Mouse (Mus musculus): ENCODE measurements at regions not wholly inside any gene's neighbourhood (a gene's known extent, or its start where the extent isn't known, plus 50 kb on each side); places are given as distances from the start of the nearest gene placed in this dataset.

DNA sequence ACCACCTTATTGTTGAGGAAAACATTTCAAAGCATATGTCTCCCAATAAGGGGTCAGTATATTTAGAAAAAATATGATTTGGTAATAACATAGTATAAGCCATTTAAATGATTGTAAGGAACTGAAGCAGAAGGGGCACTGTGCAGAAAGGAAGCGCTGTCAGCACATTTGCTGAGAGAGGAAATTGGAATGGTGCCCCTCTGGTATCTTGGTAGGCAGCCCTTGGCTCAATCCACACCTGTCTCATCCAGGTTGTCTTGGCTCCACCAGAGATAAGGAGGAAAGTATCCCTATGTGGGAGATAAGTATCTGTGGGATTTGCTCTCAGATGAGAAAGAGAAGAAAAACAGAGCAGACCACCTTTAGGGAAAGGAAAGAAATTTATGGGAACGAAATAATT lies 136.5 kb upstream of the Tmtc4 start:
- H3K27me3 ChIP-seq (ENCODE audit: control insufficient read depth, insufficient read depth, low read length) = no peaks in the 10 kb centered on the region
- no peaks in the 10 kb centered on the region for H3K36me3 ChIP-seq (ENCODE audit: control insufficient read depth, insufficient read depth, low read length)
- DNase-seq (ENCODE audit: low spot score) (no peak), ATAC-seq (ENCODE audit: low FRiP score, low read depth) (no peak)
- TF ChIP-seq POLR2A (IDR thresholded peaks at IDR 0.05; ENCODE audit: borderline replicate concordance, extremely low read depth, insufficient read depth, insufficient read length) = no peak
- H3K9me3 ChIP-seq (ENCODE audit: control insufficient read depth, low read length) = no peaks in the 10 kb centered on the region
- no peak overlapping the region for H3K9ac ChIP-seq (ENCODE audit: low read depth, low read length, severe bottlenecking)
- H3K4me1 ChIP-seq (ENCODE audit: control insufficient read depth, insufficient read depth, low read length) = no peaks in the 10 kb centered on the region
- H3K27ac ChIP-seq (replicated peaks; ENCODE audit: low read depth, low read length) = no peak overlapping the region
- no peak overlapping the region for H3K4me3 ChIP-seq (replicated peaks; ENCODE audit: low read length)
- 86% methylated on average over 2 of the region's 2 CpGs for WGBS
- H3K4me2 ChIP-seq (replicated peaks; ENCODE audit: low read depth, low read length, severe bottlenecking) = no peak overlapping the region

- WGBS = 85% methylated on average over 1 of the region's 1 CpGs
- H3K4me1 ChIP-seq (ENCODE audit: control insufficient read depth, insufficient read depth, low read length) = no peaks in the 10 kb centered on the region
- H3K27ac ChIP-seq (replicated peaks; ENCODE audit: low read depth, low read length) = no peak overlapping the region
- no peak overlapping the region for H3K4me2 ChIP-seq (replicated peaks; ENCODE audit: low read depth, low read length, severe bottlenecking)
- DNase-seq (ENCODE audit: low spot score) = no peak
- H3K36me3 ChIP-seq (ENCODE audit: control insufficient read depth, insufficient read depth, low read length) = no peaks in the 10 kb centered on the region
- no peaks in the 10 kb centered on the region for H3K9me3 ChIP-seq (ENCODE audit: control insufficient read depth, low read length)
- no peak overlapping the region for H3K4me3 ChIP-seq (replicated peaks; ENCODE audit: low read length)
- no peaks in the 10 kb centered on the region for H3K27me3 ChIP-seq (ENCODE audit: control insufficient read depth, insufficient read depth, low read length)
- H3K9ac ChIP-seq (ENCODE audit: low read depth, low read length, severe bottlenecking) = no peak overlapping the region
- no peak for TF ChIP-seq POLR2A (IDR thresholded peaks at IDR 0.05; ENCODE audit: borderline replicate concordance, extremely low read depth, insufficient read depth, insufficient read length)
- no peak for ATAC-seq (ENCODE audit: low FRiP score, low read depth)
Measured at GRCm38 (mm10) chr14:123116337-123116736, 132.5 kb upstream of the Tmtc4 start.

DNA sequence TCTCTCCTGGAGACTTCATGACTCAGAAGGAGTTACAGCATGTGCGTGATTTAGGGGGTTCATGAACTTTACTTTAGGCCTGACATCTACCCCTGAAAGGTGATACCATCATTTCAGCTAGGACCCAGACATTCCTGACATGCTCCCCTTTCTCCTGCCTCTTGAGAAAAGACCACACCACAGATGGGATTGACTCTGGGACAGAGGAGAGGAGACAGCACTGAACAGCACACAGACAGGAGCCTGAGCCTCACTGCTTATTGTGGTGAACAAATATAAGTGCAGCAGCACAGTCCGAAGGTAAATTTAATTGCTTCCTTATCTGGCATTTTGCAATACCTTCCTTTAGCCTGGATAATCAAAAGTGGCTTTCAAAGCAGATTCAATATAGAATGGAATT lies 126.7 kb upstream of the Tmtc4 start:
- no peak overlapping the region for H3K27ac ChIP-seq (replicated peaks; ENCODE audit: low read depth, low read length)
- no peaks in the 10 kb centered on the region for H3K27me3 ChIP-seq (ENCODE audit: control insufficient read depth, insufficient read depth, low read length)
- H3K36me3 ChIP-seq (ENCODE audit: control insufficient read depth, insufficient read depth, low read length) = no peaks in the 10 kb centered on the region
- no peak overlapping the region for H3K9ac ChIP-seq (ENCODE audit: low read depth, low read length, severe bottlenecking)
- no peak overlapping the region for H3K4me3 ChIP-seq (replicated peaks; ENCODE audit: low read length)
- 61% methylated on average over 2 of the region's 2 CpGs for WGBS
- ATAC-seq (ENCODE audit: low FRiP score, low read depth) = no peak
- DNase-seq (ENCODE audit: low spot score) = no peak
- no peaks in the 10 kb centered on the region for H3K4me1 ChIP-seq (ENCODE audit: control insufficient read depth, insufficient read depth, low read length)
- H3K4me2 ChIP-seq (replicated peaks; ENCODE audit: low read depth, low read length, severe bottlenecking) = no peak overlapping the region
- no peaks in the 10 kb centered on the region for H3K9me3 ChIP-seq (ENCODE audit: control insufficient read depth, low read length)
- TF ChIP-seq POLR2A (IDR thresholded peaks at IDR 0.05; ENCODE audit: borderline replicate concordance, extremely low read depth, insufficient read depth, insufficient read length) = no peak

DNA sequence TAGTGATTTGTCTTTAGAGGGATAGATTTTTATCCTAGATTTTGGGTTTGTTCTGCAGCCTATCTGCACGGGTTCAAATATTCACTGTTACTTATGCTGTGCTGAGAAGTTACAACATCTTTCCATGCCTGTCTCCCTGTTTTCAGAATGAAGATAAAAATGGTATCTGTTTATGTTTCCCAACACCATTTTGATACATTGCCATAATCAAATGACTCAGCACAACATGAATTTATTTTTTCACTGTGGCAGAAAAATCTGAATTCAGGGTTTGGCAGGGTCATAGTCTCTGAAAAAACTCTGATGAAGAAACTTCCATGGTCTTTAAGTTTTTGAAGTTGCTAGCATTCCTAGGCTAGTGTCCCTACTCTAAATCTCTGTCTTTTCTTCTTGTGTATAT lies 116.5 kb upstream of the Tmtc4 start:
- no peak overlapping the region for H3K4me3 ChIP-seq (replicated peaks; ENCODE audit: low read length)
- H3K4me2 ChIP-seq (replicated peaks; ENCODE audit: low read depth, low read length, severe bottlenecking) = no peak overlapping the region
- no peak overlapping the region for H3K27ac ChIP-seq (replicated peaks; ENCODE audit: low read depth, low read length)
- no peaks in the 10 kb centered on the region for H3K4me1 ChIP-seq (ENCODE audit: control insufficient read depth, insufficient read depth, low read length)
- ATAC-seq (ENCODE audit: low FRiP score, low read depth) (no peak), DNase-seq (ENCODE audit: low spot score) (no peak)
- H3K9ac ChIP-seq (ENCODE audit: low read depth, low read length, severe bottlenecking) = no peak overlapping the region
- no peaks in the 10 kb centered on the region for H3K9me3 ChIP-seq (ENCODE audit: control insufficient read depth, low read length)
- H3K36me3 ChIP-seq (ENCODE audit: control insufficient read depth, insufficient read depth, low read length) = no peaks in the 10 kb centered on the region
- 72% methylated on average over 1 of the region's 1 CpGs for WGBS
- H3K27me3 ChIP-seq (ENCODE audit: control insufficient read depth, insufficient read depth, low read length) = no peaks in the 10 kb centered on the region
- no peak for TF ChIP-seq POLR2A (IDR thresholded peaks at IDR 0.05; ENCODE audit: borderline replicate concordance, extremely low read depth, insufficient read depth, insufficient read length)

- DNase-seq (ENCODE audit: low spot score) (no peak), ATAC-seq (ENCODE audit: low FRiP score, low read depth) (no peak)
- H3K27me3 ChIP-seq (ENCODE audit: control insufficient read depth, insufficient read depth, low read length) = no peaks in the 10 kb centered on the region
- no peak overlapping the region for H3K4me2 ChIP-seq (replicated peaks; ENCODE audit: low read depth, low read length, severe bottlenecking)
- no peaks in the 10 kb centered on the region for H3K36me3 ChIP-seq (ENCODE audit: control insufficient read depth, insufficient read depth, low read length)
- H3K27ac ChIP-seq (replicated peaks; ENCODE audit: low read depth, low read length) = no peak overlapping the region
- 67% methylated on average over 2 of the region's 2 CpGs for WGBS
- H3K9me3 ChIP-seq (ENCODE audit: control insufficient read depth, low read length) = no peaks in the 10 kb centered on the region
- TF ChIP-seq POLR2A (IDR thresholded peaks at IDR 0.05; ENCODE audit: borderline replicate concordance, extremely low read depth, insufficient read depth, insufficient read length) = no peak
- H3K9ac ChIP-seq (ENCODE audit: low read depth, low read length, severe bottlenecking) = no peak overlapping the region
- H3K4me3 ChIP-seq (replicated peaks; ENCODE audit: low read length) = no peak overlapping the region
- no peaks in the 10 kb centered on the region for H3K4me1 ChIP-seq (ENCODE audit: control insufficient read depth, insufficient read depth, low read length)
Measured at GRCm38 (mm10) chr14:123096086-123096485, 112.3 kb upstream of the Tmtc4 start.

- WGBS = 91% methylated on average over 1 of the region's 1 CpGs
- peak; percentile 23 for DNase-seq (ENCODE audit: low spot score)
- no peak overlapping the region for H3K4me2 ChIP-seq (replicated peaks; ENCODE audit: low read depth, low read length, severe bottlenecking)
- no peaks in the 10 kb centered on the region for H3K27me3 ChIP-seq (ENCODE audit: control insufficient read depth, insufficient read depth, low read length)
- H3K4me3 ChIP-seq (replicated peaks; ENCODE audit: low read length) = no peak overlapping the region
- no peak for TF ChIP-seq POLR2A (IDR thresholded peaks at IDR 0.05; ENCODE audit: borderline replicate concordance, extremely low read depth, insufficient read depth, insufficient read length)
- no peaks in the 10 kb centered on the region for H3K4me1 ChIP-seq (ENCODE audit: control insufficient read depth, insufficient read depth, low read length)
- no peak for ATAC-seq (ENCODE audit: low FRiP score, low read depth)
- H3K9ac ChIP-seq (ENCODE audit: low read depth, low read length, severe bottlenecking) = no peak overlapping the region
- H3K27ac ChIP-seq (replicated peaks; ENCODE audit: low read depth, low read length) = no peak overlapping the region
- no peaks in the 10 kb centered on the region for H3K9me3 ChIP-seq (ENCODE audit: control insufficient read depth, low read length)
- H3K36me3 ChIP-seq (ENCODE audit: control insufficient read depth, insufficient read depth, low read length) = no peaks in the 10 kb centered on the region
Measured at GRCm38 (mm10) chr14:123082065-123082464, 98.2 kb upstream of the Tmtc4 start.
